Comparison of ENCODE assay signal across 21 mouse cellular contexts in the genomic region with DNA sequence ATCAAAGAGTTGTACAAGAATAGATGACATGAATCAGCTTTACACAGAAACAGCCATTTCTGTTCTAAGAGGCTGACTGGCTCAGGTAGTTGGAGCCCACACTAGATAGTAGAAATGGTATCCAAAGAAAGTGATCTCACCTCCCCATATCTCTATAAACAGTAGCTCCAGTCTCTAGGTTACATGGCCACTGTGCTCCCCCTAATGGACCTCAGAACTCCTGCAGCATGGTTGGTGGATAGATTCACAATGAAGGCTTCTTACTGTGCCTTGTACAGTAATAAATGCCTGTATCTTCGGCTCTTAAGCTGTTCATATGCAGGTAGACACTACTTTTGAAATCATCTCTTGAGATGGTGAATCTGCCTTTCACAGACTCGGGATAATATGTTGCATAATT.
"Had no signal": no experiment of that assay in that cellular context is flagged by ENCODE, and none has a peak within 500 bp of the region (broad histone marks: within the 10 kb centered on the region; RNA-seq: fewer than 3 reads in every experiment).

No protein-coding gene starts in this region.

- H3K4me1 ChIP-seq: kidney, embryonic 15.5 days; limb, embryonic 10.5 days; limb, embryonic 13.5 days; liver, embryonic 12.5 days; liver, embryonic 15.5 days; lung, embryonic 15.5 days; midbrain, embryonic 12.5 days; midbrain, embryonic 15.5 days; neural tube, embryonic 12.5 days; neural tube, embryonic 15.5 days had no signal

- H3K36me3 ChIP-seq: kidney, embryonic 15.5 days; limb, embryonic 10.5 days; limb, embryonic 13.5 days; liver, embryonic 12.5 days; liver, embryonic 15.5 days; lung, embryonic 15.5 days; midbrain, embryonic 12.5 days; midbrain, embryonic 15.5 days; neural tube, embryonic 12.5 days; neural tube, embryonic 15.5 days had no signal

- H3K27me3 ChIP-seq: kidney, embryonic 15.5 days; limb, embryonic 13.5 days; liver, embryonic 12.5 days; liver, embryonic 15.5 days; lung, embryonic 15.5 days; midbrain, embryonic 12.5 days; midbrain, embryonic 15.5 days; neural tube, embryonic 12.5 days; neural tube, embryonic 15.5 days had no signal

- H3K27ac ChIP-seq: kidney, embryonic 15.5 days; limb, embryonic 10.5 days; limb, embryonic 13.5 days; liver, embryonic 12.5 days; liver, embryonic 15.5 days; lung, embryonic 15.5 days; midbrain, embryonic 12.5 days; midbrain, embryonic 15.5 days; neural tube, embryonic 12.5 days; neural tube, embryonic 15.5 days had no signal

- H3K4me2 ChIP-seq: kidney, embryonic 15.5 days; limb, embryonic 13.5 days; liver, embryonic 12.5 days; liver, embryonic 15.5 days; lung, embryonic 15.5 days; midbrain, embryonic 12.5 days; midbrain, embryonic 15.5 days; neural tube, embryonic 12.5 days; neural tube, embryonic 15.5 days had no signal

- H3K4me3 ChIP-seq: kidney, embryonic 15.5 days; limb, embryonic 10.5 days; limb, embryonic 13.5 days; liver, embryonic 12.5 days; liver, embryonic 15.5 days; lung, embryonic 15.5 days; midbrain, embryonic 12.5 days; midbrain, embryonic 15.5 days; neural tube, embryonic 12.5 days; neural tube, embryonic 15.5 days had no signal

- H3K9ac ChIP-seq: kidney, embryonic 15.5 days; limb, embryonic 13.5 days; liver, embryonic 12.5 days; liver, embryonic 15.5 days; lung, embryonic 15.5 days; midbrain, embryonic 12.5 days; midbrain, embryonic 15.5 days; neural tube, embryonic 12.5 days; neural tube, embryonic 15.5 days had no signal

- DNase-seq: kidney, adult 8-10 months; kidney, postnatal 14 days; kidney, postnatal 4 days; liver; lung, adult 18-20 months; lung, postnatal 10 days; lung, postnatal 36 days; retina, postnatal 1 day; right cerebral cortex, postnatal 25 days; spleen, adult 18-20 months; thymus, adult 18-20 months had no signal

- H3K9me3 ChIP-seq: limb, embryonic 10.5 days; liver, embryonic 12.5 days; liver, embryonic 15.5 days; lung, embryonic 15.5 days had no signal

- ATAC-seq: liver, embryonic 12.5 days; midbrain, embryonic 15.5 days had no signal
